In genomic region chr7:44550409-44550678, GRCm38 (mm10) we compare ENCODE assay signal across 27 mouse cellular contexts. TPM values are rescaled to one million over a fixed set of nuclear protein-coding genes. Genes with fewer than 3 reads are reported as not detected.
"Had no signal": no experiment of that assay in that cellular context is flagged by ENCODE, and none has a peak within 500 bp of the region (broad histone marks: within the 10 kb centered on the region; RNA-seq: fewer than 3 reads in every experiment).

No protein-coding gene starts in this region.

- H3K4me2 ChIP-seq: heart, embryonic 11.5 days; heart, embryonic 13.5 days; heart, embryonic 15.5 days; hindbrain, embryonic 13.5 days; hindbrain, embryonic 15.5 days; kidney, embryonic 15.5 days; limb, embryonic 12.5 days; limb, embryonic 15.5 days; liver, embryonic 12.5 days had no signal

- H3K9me3 ChIP-seq: heart, embryonic 13.5 days; heart, embryonic 15.5 days; hindbrain, embryonic 13.5 days; hindbrain, embryonic 15.5 days; kidney, embryonic 15.5 days; limb, embryonic 15.5 days; liver, embryonic 12.5 days had no signal

- H3K4me3 ChIP-seq: heart, embryonic 13.5 days; heart, embryonic 15.5 days; hindbrain, embryonic 13.5 days; hindbrain, embryonic 15.5 days; kidney, embryonic 15.5 days; limb, embryonic 12.5 days; limb, embryonic 15.5 days; liver, embryonic 12.5 days had no signal

- H3K27me3 ChIP-seq: hindbrain, embryonic 15.5 days; kidney, embryonic 15.5 days; limb, embryonic 12.5 days; limb, embryonic 15.5 days; liver, embryonic 12.5 days had no signal

- DNase-seq: gastrocnemius, postnatal 14 days; gastrocnemius, postnatal 36 days; heart, adult 18-20 months; heart, postnatal 14 days; heart, postnatal 36 days; kidney, adult 11 months; kidney, adult 2 months; kidney, adult 9 months; kidney, postnatal 14 days; kidney, postnatal 36 days; layer of hippocampus, adult 9-11 months; layer of hippocampus, postnatal 36 days; left cerebral cortex, postnatal 4 days had no signal

- ATAC-seq: hindbrain, postnatal 0 days; intestine, embryonic 16.5 days; liver, embryonic 12.5 days had no signal

- H3K27ac ChIP-seq: heart, embryonic 13.5 days; heart, embryonic 15.5 days; hindbrain, embryonic 13.5 days; hindbrain, embryonic 15.5 days; hindbrain, postnatal 0 days; kidney, embryonic 15.5 days; kidney, postnatal 0 days; limb, embryonic 12.5 days; limb, embryonic 15.5 days; liver, embryonic 12.5 days had no signal

- H3K9ac ChIP-seq: heart, embryonic 13.5 days; heart, embryonic 15.5 days; hindbrain, embryonic 13.5 days; hindbrain, embryonic 15.5 days; kidney, embryonic 15.5 days; limb, embryonic 12.5 days; limb, embryonic 15.5 days; liver, embryonic 12.5 days had no signal

RNA-seq across cellular contexts. Expression of gene Spib, which starts 18.5 kb away (rescaled TPM):
- polyA plus RNA-seq: heart, embryonic 11.5 days; hindbrain, embryonic 11.5 days; hindbrain, embryonic 13.5 days; hindbrain, embryonic 15.5 days; hindbrain, postnatal 0 days; liver, embryonic 12.5 days had no signal

RNA-seq across cellular contexts. Expression of gene Mybpc2, which starts 25.9 kb away (rescaled TPM):
- polyA plus RNA-seq: liver, adult 2 months; liver, embryonic 12.5 days had no signal
